Mouse (Mus musculus) CD4-positive naive resting alpha-beta T cell, adult 57 days (primary cell): ENCODE measurements around the gene H2al1o. TPM values are rescaled to one million over a fixed set of nuclear protein-coding genes. Genes with fewer than 3 reads are reported as not detected.

Experiments
- total RNA-seq: library from RNA; stranded (reverse); gene quantifications from one replicate; pipeline ENCODE4 v1.2.4, GENCODE M21; 2023

H2al1o gene
- total RNA-seq = not detected

GRCm38 (mm10) chrX:9572309-9572708 is at the start of gene H2al1o:
Gene H2al1o, minus strand, starts transcription at chrX:9572409.

Other genes with a start within 250 kb of the H2al1o start
- not detected for gene H2al1k, start 221.8 kb downstream of the H2al1o start, total RNA-seq
- 25.2 TPM for gene Cybb, start 84.6 kb downstream of the H2al1o start, total RNA-seq
- gene Dynlt3, start 90.6 kb upstream of the H2al1o start, total RNA-seq = 15.5 TPM